Mouse (Mus musculus): ENCODE data around the gene Olfr691.
"Not testable (repeated sequence)": the region's sequence is repeated elsewhere in the genome, so short reads cannot be mapped to it uniquely, and the experiment has no call there.

Gene Olfr691

GRCm38 (mm10) chr7:105342170-105342569, at the start of gene Olfr691:
Gene Olfr691 (minus strand): TSS chr7:105342270.
- no peak for DNase-seq (ENCODE audit: low spot score in 2 of 2)

DNA sequence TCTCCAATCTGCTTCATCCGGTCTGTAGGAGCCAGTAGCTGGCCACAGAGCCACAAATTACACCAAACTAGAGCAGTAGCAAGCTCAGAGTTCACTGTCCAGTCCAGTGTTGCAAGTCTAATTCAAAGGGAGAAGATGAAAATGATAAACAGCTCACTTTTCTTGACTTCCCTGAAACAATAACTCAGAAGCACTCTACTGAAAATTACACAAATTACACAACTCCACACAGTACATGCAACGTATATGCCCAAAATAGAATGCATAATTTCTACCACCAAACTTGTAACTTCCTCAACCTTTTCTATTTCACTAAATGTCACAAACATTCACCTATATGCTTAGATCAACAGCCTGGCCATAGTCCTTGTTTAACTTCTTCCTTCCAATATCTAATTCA, 48.2 kb upstream of the Olfr691 start:
- DNase-seq (ENCODE audit: low spot score in 2 of 2): no peak

DNA sequence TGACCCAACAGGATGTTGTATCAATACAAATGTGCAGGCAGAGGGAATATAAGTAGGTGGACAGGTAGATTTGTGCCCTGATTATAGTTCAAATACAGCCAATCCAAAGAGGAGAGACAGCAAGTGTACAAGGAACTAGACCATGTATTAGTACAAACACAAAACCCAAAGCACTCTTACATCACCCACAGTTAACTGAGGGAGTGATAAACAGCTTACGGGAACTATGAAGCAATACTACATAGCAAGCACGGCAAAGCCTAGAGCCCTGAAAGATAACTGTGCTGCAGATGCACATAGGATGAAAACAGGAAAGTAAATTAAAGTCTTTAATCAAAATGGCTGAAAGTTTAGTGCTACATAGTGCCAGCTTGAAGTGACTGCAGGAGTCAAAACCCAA, 45.6 kb upstream of the Olfr691 start:
- DNase-seq (ENCODE audit: low spot score in 2 of 2): no peak

GRCm38 (mm10) chr7:105380329-105380728, 38.3 kb upstream of the Olfr691 start:
- DNase-seq (ENCODE audit: low spot score in 2 of 2): no peak

DNA sequence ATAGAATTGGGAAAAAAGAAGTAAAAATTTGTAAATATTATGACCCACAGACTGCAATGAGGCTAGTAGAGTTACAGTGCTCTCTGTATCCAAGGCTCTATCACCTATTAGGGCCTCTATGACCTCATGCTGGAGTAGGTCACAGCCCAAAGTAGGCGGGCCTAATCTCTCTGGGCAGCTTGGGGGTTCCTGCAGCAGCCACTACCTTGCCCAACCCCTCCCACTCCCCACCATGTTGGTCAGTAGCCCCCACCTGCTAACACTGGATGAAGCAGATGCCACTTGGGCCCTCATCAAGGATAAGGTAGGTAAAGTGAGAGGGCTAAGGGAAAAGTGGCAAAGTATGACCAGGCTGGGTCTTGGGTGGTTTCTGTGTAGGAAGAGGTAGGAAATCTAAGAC, 32.8 kb upstream of the Olfr691 start, which contains the start of gene Gm5901:
TSS of gene Gm5901 (plus strand) at position 173 of the 400 bp plus-strand sequence.
- no peak for DNase-seq (ENCODE audit: low spot score in 2 of 2)

DNA sequence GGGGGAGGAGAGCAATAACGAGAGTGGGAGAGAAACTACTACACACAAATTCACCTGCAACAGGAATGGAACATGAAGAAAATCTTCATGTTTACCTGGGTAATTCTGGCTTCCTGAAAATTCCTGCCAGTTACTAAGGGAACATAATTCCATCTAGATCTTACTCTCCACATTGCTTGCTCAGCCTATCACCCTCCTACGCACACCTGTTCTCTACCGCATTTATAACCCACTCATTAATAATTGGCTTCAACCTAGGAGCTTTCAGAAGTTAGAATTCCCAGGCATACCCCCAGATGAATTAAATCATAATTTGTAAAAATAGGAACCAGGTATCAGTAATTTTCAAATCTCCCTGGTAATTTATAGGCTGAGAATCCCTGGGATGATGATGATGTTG, 31.9 kb upstream of the Olfr691 start:
- peak in 1 of 2 experiments; percentile 28 for DNase-seq (ENCODE audit: low spot score in 2 of 2)

GRCm38 (mm10) chr7:105373509-105373908, 31.4 kb upstream of the Olfr691 start:
- DNase-seq (ENCODE audit: low spot score in 2 of 2): peak in 1 of 2 experiments; percentile 24

- no peak for DNase-seq (ENCODE audit: low spot score in 2 of 2)
These were observed 30.8 kb upstream of the Olfr691 start for GRCm38 (mm10) chr7:105372912-105373311.

DNA sequence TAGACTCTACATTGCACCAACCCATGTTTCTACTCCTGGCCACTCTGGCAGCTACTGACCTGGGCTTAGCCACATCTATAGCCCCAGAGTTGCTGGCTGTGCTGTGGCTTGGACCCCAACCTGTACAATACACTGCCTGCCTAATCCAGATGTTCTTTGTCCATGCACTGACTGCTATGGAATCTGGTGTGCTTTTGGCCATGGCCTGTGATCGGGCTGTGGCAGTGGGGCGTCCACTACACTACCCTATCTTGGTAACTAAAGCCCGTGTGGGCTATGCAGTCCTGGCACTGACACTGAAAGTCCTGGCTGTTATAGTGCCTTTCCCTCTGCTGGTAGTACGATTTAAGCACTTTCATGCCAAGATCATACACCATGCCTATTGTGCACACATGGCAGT, 26.5 kb upstream of the Olfr691 start:
- no peak for DNase-seq (ENCODE audit: low spot score in 2 of 2)

- no peak for DNase-seq (ENCODE audit: low spot score in 2 of 2)
These were observed 25.9 kb upstream of the Olfr691 start, which contains the start of gene Olfr692 for GRCm38 (mm10) chr7:105367930-105368329. Gene Olfr692 (plus strand): TSS chr7:105368230.

- no peak for DNase-seq (ENCODE audit: low spot score in 2 of 2)
These were observed 25.2 kb upstream of the Olfr691 start for GRCm38 (mm10) chr7:105367268-105367667.

DNA sequence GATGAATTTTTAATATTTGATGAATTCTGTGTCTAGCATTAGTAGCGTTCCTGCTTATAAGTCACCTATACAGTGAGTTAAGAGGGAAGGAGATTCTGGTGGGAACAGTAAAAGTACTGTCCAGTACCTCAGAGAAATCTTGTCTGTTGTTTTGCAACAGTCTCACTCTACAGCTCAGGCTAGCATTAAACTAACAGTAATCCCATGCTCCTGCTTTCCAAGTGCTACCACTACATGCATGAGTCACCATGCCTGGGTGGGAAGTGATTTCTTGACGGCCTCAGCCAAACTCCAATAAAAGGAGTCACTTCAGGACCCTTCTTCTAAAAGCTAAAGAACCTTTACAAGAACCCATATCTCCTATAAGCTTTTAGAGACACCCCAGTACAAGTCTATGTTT, 19.6 kb upstream of the Olfr691 start:
- no peak for DNase-seq (ENCODE audit: low spot score in 2 of 2)

DNA sequence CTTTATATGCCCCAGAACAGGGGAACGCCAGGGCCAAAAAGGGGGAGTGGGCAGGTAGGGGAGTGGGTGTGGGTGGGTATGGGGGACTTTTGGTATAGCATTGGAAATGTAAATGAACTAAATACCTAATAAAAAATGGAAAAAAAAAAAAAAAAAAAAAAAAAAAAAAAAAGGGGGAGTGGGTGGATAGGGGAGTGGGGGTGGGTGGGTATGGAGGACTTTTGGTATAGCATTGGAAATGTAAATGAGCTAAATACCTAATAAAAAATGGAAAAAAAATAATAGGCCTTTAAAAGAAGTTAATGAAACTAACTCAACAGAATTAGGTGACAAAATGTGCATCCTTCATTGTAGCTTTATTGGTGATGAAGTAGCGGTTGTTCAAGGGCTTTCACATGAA, 14.4 kb upstream of the Olfr691 start:
- DNase-seq (ENCODE audit: low spot score in 2 of 2): not testable (repeated sequence)

GRCm38 (mm10) chr7:105356064-105356463, 14.0 kb upstream of the Olfr691 start:
- not testable (repeated sequence) for DNase-seq (ENCODE audit: low spot score in 2 of 2)

DNA sequence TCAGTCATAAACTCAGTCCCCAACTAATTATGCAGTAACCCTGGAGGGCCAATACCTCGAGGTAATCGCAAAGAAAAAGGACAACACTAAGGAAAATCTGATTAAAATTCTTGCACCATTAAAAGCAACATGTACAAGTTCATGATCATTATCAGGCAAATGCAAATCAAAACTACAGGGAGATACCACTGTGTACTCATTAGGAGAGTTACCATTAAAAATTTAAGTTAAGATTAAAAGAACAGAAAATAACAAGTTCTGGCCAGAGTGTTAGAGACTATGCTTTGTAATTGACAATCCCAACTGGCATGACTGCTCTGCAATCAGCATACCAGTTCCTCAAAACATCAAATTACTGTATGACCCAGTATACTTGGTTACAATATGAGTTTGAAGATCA, 682 bp upstream of the Olfr691 start:
- DNase-seq (ENCODE audit: low spot score in 2 of 2): no peak

GRCm38 (mm10) chr7:105334004-105334403, 8.1 kb downstream of the Olfr691 start, which contains the start of gene Olfr690:
Gene Olfr690 (minus strand): TSS chr7:105334104.
- no peak for DNase-seq (ENCODE audit: low spot score in 2 of 2)

- no peak for DNase-seq (ENCODE audit: low spot score in 2 of 2)
These were observed 16.8 kb downstream of the Olfr691 start for GRCm38 (mm10) chr7:105325302-105325701.

GRCm38 (mm10) chr7:105310865-105311264, 31.2 kb downstream of the Olfr691 start, which contains the start of gene Olfr689:
Gene Olfr689 (plus strand): TSS chr7:105311165.
- DNase-seq (ENCODE audit: low spot score in 2 of 2): no peak

DNA sequence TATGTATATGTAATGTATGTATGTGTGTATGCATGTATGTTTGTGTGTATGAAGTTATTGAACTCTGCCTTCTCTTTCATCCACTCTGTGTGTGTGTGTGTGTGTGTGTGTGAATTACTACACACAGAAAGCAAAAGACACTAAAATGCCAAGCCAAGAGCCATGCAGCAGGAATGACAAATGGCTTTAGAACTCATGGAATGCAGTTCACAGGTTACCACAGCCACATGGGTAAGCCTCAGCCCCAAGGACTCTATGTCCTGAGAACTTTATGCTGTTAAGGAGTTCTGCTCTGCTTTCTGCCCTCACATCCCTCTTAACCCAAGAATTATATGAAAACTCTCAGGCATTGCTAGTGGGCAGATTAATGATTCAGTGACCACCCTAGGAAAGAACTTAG, 52.0 kb downstream of the Olfr691 start:
- DNase-seq (ENCODE audit: low spot score in 2 of 2): no peak

DNA sequence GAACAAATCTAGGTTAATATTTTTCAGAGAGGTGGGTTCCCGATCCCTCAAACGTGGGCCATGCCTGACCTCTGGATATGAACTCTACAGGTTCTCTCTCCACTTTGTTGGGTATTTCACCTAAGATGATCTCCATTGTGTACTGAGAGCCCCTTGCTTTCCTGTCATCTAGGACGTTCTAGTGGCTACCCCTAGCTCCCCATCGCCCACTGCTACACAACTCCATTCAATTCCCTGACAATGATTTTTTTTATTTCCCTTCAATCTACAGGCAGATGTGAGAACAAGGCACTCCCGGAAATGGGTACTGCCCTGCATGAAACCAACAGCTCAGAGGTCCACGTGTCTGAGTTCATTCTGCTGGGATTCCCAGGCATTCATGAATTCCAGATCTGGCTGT, 54.3 kb downstream of the Olfr691 start, which contains the start of gene Olfr688:
TSS of gene Olfr688 (plus strand) at position 301 of the 400 bp plus-strand sequence.
- DNase-seq (ENCODE audit: low spot score in 2 of 2): no peak

All from right cerebral cortex, postnatal 10 days (tissue).